Mouse (Mus musculus) megakaryocyte, adult 5-6 weeks (primary cell): ENCODE results near the gene Lmo7. TPM values are rescaled to one million over a fixed set of nuclear protein-coding genes. Genes with fewer than 3 reads are reported as not detected.

Source experiments
- ATAC-seq: 2 replicates; pipeline ENCODE4 v1.8.0; 2016; ENCODE audit warnings: mild to moderate bottlenecking, inconsistent platforms; ENCODE audit not compliant: poor library complexity, severe bottlenecking
- total RNA-seq, 2 experiments: library from RNA; stranded (forward) in 1 of 2; stranded (reverse) in 1 of 2; fragments of 153-499, 151-499 nt in 1 of 2; fragments of 221-1000, 200-1000 nt in 1 of 2; gene quantifications; 2 replicates each; pipeline versions ENCODE4 v1.2.3 to v1.2.4; 2015 to 2017

The Lmo7 gene
- total RNA-seq, 2 experiments from 2014 or later: 0.09 to 0.77 TPM

- ATAC-seq: no peak
Observed at GRCm38 (mm10) chr14:101930576-101931447, 201.1 kb downstream of the Lmo7 start.

DNA sequence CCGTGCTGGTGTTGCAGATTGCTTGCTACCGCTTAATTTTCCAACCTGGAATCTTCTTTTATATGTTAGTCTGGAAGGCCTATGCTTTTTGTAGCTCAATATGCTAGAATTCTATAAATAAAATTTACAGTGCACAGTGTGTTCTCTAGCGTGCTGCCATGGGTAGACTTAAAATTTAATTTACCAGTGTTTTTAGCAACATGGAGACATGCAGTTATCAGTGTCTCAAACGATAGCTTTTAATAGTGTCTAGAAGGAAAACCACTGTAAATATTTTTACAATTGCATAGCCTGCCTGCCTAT, 201.6 kb downstream of the Lmo7 start:
- no peak for ATAC-seq

GRCm38 (mm10) chr14:101933551-101933950, 203.8 kb downstream of the Lmo7 start:
- ATAC-seq: no peak

GRCm38 (mm10) chr14:101942971-101943370, 213.2 kb downstream of the Lmo7 start:
- peak; percentile 70 for ATAC-seq

DNA sequence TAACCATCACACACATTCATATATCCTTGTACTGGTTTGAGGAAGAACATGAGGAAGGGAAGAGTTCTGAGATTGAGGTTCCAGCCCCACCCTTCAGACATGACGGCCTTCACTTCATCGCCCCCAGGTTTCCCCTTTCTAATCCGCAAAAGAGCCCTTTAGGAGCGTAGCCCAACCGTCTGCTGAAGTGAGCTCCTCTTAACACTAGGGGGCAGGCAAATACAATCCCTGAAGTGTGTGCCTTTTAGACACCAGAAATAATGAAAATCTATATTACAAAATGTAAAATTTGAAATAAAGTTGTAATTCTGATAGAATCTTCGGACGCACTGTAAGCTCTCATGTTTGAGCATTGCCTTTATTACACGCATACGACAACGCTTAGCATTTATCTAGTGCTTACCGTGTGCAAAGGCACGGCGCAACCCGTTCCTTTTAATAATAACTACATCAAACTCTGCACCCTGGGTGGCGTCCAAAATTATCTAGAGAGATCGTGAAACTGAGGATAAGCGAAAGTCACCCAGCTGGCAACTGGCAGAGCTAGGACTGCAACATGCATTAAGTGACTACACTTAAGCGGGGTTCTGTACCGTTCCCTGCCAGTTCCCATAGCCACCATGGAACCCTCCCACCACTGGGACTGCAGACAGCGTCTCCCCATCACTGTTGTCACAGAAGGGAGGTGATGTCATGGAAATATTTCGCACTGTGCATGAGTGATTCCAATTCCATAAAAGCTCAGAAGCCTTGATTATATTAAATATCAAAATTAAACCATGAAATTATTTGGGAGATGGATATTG, 217.2 kb downstream of the Lmo7 start:
- ATAC-seq: peak; percentile 56

- ATAC-seq: peak; percentile 69
Observed at GRCm38 (mm10) chr14:101949114-101949513, 219.4 kb downstream of the Lmo7 start.

GRCm38 (mm10) chr14:101951107-101951506, 221.3 kb downstream of the Lmo7 start:
- ATAC-seq: no peak

GRCm38 (mm10) chr14:101953793-101954468, 224.2 kb downstream of the Lmo7 start:
- ATAC-seq: peak; percentile 76

DNA sequence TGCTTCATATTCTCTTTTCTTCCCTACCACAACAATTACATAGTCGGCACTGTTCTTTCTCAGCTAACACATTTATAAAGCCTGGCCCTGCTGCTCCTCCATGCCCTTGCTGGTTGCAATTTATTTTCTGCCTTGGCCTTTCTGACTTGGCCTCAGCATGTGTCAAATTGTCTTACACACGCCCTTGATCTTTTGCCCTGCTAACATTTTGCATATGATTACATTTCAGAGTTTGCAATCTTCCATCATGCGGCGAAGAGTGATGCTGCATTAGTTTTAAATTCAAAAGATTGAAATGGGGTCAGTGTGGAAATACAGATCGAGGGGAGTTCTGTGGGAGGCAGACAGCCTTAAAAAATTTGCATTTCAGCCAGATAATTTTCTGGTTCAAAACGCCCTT, 234.6 kb downstream of the Lmo7 start:
- no peak for ATAC-seq

DNA sequence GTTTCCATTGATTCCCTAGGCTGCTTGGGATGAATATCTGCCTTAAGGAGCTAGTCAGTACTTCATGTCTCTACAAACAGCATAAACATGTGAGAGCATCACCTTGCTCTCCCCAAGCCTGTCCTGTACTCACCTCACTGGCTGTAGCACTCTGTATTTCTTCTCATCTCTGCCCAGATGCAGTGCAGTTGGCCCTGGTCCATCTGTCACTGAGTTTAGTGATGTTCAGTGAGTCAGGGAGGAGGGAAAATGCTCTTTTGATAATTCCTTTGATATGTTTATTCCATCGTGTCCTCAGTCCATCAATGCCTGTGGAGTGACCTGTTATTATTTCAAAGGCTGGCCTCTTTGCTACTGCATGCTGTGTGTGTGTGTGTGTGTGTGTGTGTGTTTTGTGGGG, 235.2 kb downstream of the Lmo7 start:
- no peak for ATAC-seq

GRCm38 (mm10) chr14:101972764-101973163, 243.0 kb downstream of the Lmo7 start:
- ATAC-seq: no peak

DNA sequence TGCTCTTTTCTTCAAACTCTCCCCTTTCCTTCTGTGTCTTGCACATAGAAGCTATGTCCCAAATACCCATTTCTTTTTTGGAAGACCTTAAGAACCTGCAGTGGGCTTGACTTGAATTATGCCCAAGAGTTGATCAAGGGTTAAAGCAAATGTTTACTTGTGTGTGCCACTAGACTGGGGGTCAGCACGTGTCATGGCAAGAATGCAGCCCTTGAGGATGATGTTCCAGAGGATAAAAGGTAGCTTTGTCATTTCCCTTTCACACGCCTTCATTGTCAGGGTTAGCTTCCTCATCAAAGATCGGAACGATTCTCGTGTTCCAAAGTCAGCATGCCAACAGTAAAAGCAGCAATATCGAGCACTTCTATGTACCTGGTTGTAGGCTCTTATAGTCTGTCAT, 243.4 kb downstream of the Lmo7 start:
- ATAC-seq: no peak

DNA sequence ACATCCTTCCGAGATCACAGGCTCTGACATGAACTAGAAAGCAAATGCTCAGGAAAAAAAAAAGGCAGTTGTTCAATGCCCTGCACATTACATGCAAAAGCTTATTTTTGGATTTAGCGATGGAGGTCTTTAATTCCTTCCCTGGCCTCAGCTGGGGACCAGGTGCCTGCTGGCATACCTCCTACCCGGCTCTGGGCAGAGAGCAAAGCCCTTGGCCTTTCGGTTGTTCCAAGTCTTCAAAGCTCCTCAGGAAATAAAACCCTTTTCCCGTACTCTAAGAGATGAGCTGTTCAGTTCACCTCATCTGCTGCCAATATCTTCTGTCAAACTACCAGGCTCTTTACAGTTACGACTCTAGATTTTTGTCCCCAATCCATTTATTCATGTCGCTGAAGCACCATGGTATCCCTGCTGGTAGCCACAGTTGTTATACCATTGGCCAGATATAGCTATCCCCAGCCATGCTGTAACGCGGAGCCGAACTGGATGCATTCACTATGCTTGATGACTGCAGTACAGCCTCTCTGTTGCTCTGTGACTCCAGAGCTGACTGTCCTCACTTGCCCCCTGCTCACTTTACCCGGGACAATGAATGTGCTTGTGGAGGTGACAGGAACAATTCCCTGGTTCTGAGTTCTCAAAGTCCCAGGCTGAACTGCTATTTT, 246.4 kb downstream of the Lmo7 start:
- ATAC-seq: no peak

Other genes starting within 250 kb of the Lmo7 start
- 11.5 and 12.4 TPM in 2 replicates for gene Tbc1d4, start 120.8 kb upstream of the Lmo7 start, total RNA-seq (2015)
- 7.4 and 8.3 TPM in 2 replicates for gene Tbc1d4, start 120.8 kb upstream of the Lmo7 start, total RNA-seq (2017)
- 47.9 and 51.0 TPM in 2 replicates for gene Commd6, start 89.3 kb upstream of the Lmo7 start, total RNA-seq (2015)
- 25.7 and 34.9 TPM in 2 replicates for gene Commd6, start 89.3 kb upstream of the Lmo7 start, total RNA-seq (2017)
- 40.1 and 40.6 TPM in 2 replicates for gene Uchl3, start 76.0 kb upstream of the Lmo7 start, total RNA-seq (2015)
- gene Uchl3, start 76.0 kb upstream of the Lmo7 start, total RNA-seq (2017): 27.2 and 33.0 TPM in 2 replicates
- not detected in 2 replicates for gene Gm9922, start 143 bp upstream of the Lmo7 start, total RNA-seq (2015)
- gene Gm9922, start 143 bp upstream of the Lmo7 start, total RNA-seq (2017): not detected in 2 replicates